Mouse (Mus musculus): ENCODE data around the gene Nufip2. TPM values are rescaled to one million over a fixed set of nuclear protein-coding genes. Genes with fewer than 3 reads are reported as not detected.

Nufip2 gene
- polyA plus RNA-seq, 1 experiment from 2014 or later, result 5.0 TPM

DNA sequence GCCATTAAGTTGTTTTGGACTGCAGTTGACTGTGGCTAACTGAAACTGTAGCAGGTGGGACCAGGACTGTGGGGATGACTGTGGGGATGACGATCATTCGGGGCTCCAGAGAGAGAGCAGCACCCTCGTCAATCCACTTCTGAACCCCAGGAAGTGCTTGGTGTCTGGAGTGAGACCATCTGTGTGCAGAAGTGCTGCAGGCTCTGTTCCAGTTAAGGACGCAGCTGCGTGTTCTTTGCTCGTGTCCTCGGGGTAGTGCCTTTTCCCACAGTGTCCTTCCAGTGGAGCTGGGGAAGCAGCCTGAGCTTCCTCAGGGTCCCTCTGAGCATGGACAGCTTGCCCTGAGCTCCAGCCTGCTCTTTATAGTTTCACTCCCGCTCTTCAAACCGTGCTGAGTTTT lies 104.3 kb downstream of the Nufip2 start:
- peak overlapping the region; percentile 93 for H3K27ac ChIP-seq
- H3K4me3 ChIP-seq, result no peak overlapping the region
- H3K4me1 ChIP-seq, result peaks cover 60% of the 10 kb centered on the region
- ATAC-seq (ENCODE audit: borderline replicate concordance, extremely low read depth, low FRiP score, low TSS enrichment), result no peak
- 0 out of 2 replicates have a peak overlapping the region, but pooled peaks have one; percentile 10 for H3K9ac ChIP-seq
- H3K9me3 ChIP-seq, result no peaks in the 10 kb centered on the region
- WGBS, result 24% methylated on average over 9 of the region's 9 CpGs
- no peaks in the 10 kb centered on the region for H3K36me3 ChIP-seq
- no peak overlapping the region for H3K4me2 ChIP-seq
- H3K27me3 ChIP-seq, result no peaks in the 10 kb centered on the region

DNA sequence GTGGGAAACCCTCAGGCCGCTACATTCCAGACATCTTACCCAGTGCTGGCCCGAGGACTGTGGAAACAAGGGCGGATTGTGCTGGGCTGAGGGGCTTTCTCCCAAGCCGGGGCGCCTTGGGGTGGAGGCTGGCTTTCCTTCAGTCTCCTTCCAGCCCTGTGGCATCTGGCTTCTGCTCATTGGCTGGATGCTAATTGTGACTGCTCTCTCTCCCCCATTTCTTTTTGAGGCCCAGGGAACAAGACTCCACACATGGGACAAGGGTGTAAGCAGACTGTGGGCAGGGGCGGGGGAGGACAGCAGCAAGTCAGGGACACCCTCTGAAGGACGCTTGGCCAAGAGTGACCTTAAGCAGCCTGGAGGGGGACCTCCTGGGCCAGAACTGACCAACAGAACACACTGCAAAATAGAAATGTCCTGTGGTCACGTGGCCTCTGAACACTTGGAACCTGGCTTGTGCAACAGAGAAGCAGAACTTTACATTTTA lies 105.3 kb downstream of the Nufip2 start:
- H3K4me1 ChIP-seq, result peaks cover 50% of the 10 kb centered on the region
- ATAC-seq (ENCODE audit: borderline replicate concordance, extremely low read depth, low FRiP score, low TSS enrichment), result no peak
- H3K4me2 ChIP-seq, result no peak overlapping the region
- 30% methylated on average over 8 of the region's 8 CpGs for WGBS
- H3K27me3 ChIP-seq, result no peaks in the 10 kb centered on the region
- no peak overlapping the region for H3K9ac ChIP-seq
- H3K27ac ChIP-seq, result peak overlapping the region; percentile 93
- H3K9me3 ChIP-seq, result no peaks in the 10 kb centered on the region
- no peak overlapping the region for H3K4me3 ChIP-seq
- no peaks in the 10 kb centered on the region for H3K36me3 ChIP-seq

Other genes with a start within 250 kb of the Nufip2 start
- 0.78 and 0.97 TPM in 2 replicates for gene Coro6, start 223.7 kb upstream of the Nufip2 start, polyA plus RNA-seq (2015; fragmentation: Nextera tagmentation; extraction: Ambion mirVana)
- 6.5 and 7.1 TPM in 2 replicates for gene Ankrd13b, start 196.5 kb upstream of the Nufip2 start, polyA plus RNA-seq (2015; fragmentation: Nextera tagmentation; extraction: Ambion mirVana)
- gene Git1, start 192.6 kb upstream of the Nufip2 start, polyA plus RNA-seq (2015; fragmentation: Nextera tagmentation; extraction: Ambion mirVana), result 9.5 and 9.8 TPM in 2 replicates
- gene Abhd15, start 171.0 kb upstream of the Nufip2 start, polyA plus RNA-seq (2015; fragmentation: Nextera tagmentation; extraction: Ambion mirVana), result 3.8 and 4.0 TPM in 2 replicates
- gene Trp53i13, start 170.2 kb upstream of the Nufip2 start, polyA plus RNA-seq (2015; fragmentation: Nextera tagmentation; extraction: Ambion mirVana), result 42.7 and 43.1 TPM in 2 replicates
- 0.10 and 0.11 TPM in 2 replicates for gene Gm10392, start 167.0 kb upstream of the Nufip2 start, polyA plus RNA-seq (2015; fragmentation: Nextera tagmentation; extraction: Ambion mirVana)
- gene Taok1, start 78.3 kb upstream of the Nufip2 start, polyA plus RNA-seq (2015; fragmentation: Nextera tagmentation; extraction: Ambion mirVana), result 14.0 and 14.9 TPM in 2 replicates
- not detected in 2 replicates for gene Cryba1, start 39.1 kb downstream of the Nufip2 start, polyA plus RNA-seq (2015; fragmentation: Nextera tagmentation; extraction: Ambion mirVana)
- gene Myo18a, start 77.1 kb downstream of the Nufip2 start, polyA plus RNA-seq (2015; fragmentation: Nextera tagmentation; extraction: Ambion mirVana), result 37.8 and 46.2 TPM in 2 replicates
- 0.94 and 1.5 TPM in 2 replicates for gene Gm10277, start 101.6 kb downstream of the Nufip2 start, polyA plus RNA-seq (2015; fragmentation: Nextera tagmentation; extraction: Ambion mirVana)
- gene Pipox, start 207.9 kb downstream of the Nufip2 start, polyA plus RNA-seq (2015; fragmentation: Nextera tagmentation; extraction: Ambion mirVana), result 1.2 and 1.6 TPM in 2 replicates
- gene Sez6, start 244.6 kb downstream of the Nufip2 start, polyA plus RNA-seq (2015; fragmentation: Nextera tagmentation; extraction: Ambion mirVana), result 0.23 and 0.51 TPM in 2 replicates